Mouse (Mus musculus): ENCODE data around the gene Abca1.

- TF ChIP-seq CTCF (IDR thresholded peaks at IDR 0.05; ENCODE audit: low read depth): no peak
- peak; percentile 66; the same call in 1 of the 2 replicates for TF ChIP-seq EP300 (IDR thresholded peaks at IDR 0.05; ENCODE audit: low read depth)
Observed at GRCm38 (mm10) chr4:53111919-53112355, 47.8 kb downstream of the Abca1 start.
